Mouse (Mus musculus) brain, adult 2 months (tissue): ENCODE measurements at regions not wholly inside any gene's neighbourhood (a gene's known extent, or its start where the extent isn't known, plus 50 kb on each side); places are given as distances from the start of the nearest gene placed in this dataset.

ENCODE experiments used
- DNase-seq: peaks from one replicate; pipeline ENCODE4 v3.0.0; 2011; ENCODE audit warnings: low read depth, low spot score

GRCm38 (mm10) chr1:39100492-39100891 lies 93.0 kb upstream of the Npas2 start:
- no peak for DNase-seq

DNA sequence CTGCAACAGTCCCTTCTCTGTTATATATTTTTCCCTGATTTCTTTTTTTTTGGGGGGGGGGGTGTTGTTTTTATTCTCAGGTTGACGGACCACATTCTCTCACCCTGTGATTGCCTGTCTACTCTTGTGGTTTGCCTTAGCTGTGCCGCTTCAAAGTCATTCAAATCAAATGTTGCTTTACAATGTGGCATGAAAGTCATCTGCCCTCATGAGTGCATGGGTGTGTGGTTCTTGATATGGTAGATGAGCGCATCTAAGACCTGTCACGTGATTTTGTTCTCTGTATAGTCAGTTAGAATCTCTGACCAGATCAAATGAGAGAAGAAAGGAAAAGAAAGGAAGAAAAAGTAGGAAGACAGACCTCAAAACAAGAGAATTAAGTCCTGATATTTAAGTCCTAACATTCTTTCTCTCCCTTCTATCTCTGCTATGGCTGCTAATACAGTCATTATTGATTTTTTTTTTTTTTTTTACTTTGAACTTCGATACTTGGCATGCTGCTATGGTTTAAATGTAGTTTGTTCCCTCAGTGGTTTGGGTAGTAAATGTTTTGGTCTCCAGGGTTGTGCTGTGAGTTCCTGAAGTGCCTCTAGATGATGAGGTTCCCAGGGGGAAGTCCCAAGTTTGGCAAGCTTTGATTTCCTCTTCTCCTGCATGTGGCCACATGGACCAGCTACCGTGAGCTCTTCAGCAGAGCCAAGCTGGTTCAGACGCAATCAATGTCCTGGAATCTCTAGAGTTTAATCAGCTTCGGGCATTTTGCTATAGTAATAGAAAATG lies 91.2 kb upstream of the Npas2 start:
- no peak for DNase-seq

DNA sequence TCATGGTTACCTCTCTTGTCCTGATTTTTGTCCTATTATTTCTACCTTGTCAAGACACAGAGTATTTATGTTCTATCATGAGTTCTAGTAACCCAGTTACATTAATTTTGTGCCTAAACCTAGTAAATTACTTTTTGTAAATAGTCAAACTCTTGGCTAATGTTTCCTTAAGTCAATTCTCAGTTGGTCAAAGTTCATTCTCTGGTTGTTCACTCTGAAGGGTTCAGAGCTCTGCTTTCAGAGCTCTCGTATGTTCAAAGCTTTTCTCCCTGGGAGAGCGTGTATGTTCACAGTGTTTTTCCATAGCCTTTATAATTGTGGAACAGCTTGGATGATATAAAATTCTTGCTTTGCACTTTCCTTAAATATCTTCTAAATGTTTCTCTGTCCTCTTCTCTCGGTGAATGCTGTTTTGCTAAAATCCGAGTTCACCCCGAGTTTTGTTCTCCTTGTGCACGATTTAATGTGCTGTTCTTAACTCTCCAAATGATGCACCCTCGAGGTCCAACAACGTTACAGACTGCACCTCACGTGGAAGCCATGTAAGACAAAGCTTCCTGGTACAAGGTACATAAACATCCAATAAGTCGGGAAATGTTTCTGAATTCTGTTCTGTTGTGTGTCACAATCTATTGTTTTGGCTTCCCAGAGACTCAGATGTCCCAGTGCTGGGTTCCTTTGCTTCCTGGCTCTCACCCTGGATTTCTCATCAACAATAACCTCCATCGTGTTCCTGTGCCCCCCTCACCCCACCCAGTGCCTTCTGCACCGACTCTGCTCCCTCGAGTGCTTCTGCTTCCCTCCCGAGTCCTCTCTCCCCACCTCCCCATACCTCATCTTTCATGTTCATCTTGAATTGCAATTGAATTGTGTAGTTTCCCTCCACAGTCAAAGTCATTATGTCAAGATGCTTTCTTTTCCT lies 90.3 kb upstream of the Npas2 start:
- peak; percentile 76 for DNase-seq

- DNase-seq, result peak; percentile 60
Observed at GRCm38 (mm10) chr1:39105546-39106371, 87.8 kb upstream of the Npas2 start.

DNA sequence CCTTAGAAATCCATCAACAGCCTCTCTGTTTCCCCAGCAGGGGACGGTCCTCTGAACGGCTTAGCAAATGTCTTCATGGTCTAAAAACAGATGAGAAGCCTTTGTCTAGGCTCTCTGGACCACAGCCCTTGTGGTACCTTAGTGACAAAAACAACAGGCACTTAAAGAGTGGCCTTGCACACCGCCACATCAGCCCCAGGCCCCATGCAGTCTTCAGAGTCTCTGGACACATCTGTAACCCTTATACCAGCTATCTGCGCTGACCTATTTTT lies 87.2 kb upstream of the Npas2 start:
- DNase-seq, result no peak

GRCm38 (mm10) chr1:39106650-39107049 lies 86.9 kb upstream of the Npas2 start:
- no peak for DNase-seq

DNA sequence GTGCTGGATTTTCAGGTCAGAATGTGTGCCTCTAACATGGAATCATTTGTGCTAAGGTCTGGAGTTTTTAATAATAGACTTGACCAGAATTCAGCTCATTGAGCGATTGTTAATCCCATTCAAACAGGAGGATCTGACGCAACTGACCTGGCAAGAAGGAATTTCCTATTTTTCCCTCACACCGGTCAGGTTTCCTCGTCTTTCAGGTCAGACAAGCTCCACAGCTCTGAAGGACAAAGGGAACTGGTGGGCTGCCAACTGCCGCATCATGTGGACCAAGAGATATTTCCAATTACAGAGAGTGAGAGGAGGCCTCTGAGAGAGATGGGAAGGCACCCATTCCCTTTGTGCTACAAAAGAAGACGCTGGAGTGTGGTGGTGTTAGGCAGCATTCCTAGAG lies 77.2 kb upstream of the Npas2 start:
- DNase-seq, result no peak

DNA sequence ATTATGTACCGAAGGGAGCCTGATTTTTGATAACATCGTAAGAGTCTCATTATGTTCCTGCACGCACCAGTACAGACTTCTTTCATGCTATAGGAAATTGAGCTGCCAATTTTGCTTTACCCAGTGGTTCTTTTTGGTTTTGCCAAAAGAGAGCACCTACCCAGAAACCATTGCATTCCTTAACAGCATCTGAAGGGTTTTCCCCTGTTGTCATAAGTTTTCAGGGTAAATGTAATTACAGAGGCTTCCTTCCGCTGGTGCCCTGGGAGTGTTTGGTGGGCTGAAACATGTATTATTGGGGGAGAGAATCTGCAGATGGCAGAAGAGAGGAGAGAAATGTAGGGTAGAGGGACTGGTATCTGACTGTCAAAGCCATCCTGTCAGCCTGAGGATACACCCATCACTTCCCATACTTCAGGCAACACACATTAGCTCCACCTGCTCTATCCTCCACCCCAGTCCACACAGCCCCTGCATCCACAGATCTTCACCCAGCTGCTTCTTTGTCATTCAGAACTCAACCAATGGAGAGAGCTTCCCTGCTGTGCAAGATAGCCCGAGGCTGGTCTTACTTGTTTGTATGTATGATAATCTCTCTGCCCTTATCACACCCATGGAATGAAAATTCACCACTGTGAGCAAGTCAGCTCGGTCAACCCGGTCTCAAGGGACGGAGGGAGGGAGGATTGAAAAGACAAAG lies 71.1 kb upstream of the Npas2 start:
- DNase-seq, result no peak

DNA sequence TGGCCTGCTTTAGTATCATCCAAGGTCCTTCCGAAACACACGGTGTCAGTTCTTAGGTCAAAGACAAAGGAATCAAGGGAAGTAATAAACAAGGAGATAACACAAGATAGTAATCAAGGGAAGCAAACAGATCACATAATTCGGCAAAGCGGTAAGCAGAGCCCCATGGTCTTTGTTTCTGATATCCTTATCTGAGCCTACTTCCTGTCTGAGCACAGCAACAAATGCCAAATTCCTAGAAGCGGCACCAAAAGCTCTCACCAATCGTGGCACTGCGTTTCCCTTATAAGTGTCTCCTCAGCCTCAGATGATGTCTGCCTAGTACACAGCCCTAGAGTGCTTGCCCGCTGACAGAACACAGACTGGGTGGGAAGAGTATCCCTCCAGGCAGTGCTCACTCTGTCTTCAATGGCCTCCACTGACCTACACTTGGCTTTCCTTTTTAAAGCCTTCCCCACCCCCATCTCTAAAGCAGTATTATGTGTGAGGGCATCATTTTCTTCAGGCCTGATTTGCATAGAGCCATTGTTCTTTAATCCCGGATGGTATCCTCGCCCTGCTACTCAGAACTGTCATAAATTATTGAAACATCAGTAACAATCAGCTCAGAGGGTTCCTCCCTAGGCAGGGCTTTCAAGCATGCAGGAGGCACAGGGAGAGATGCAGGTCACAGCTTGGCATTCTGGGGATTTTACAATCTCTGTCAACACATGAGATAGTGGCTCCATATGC lies 70.3 kb upstream of the Npas2 start:
- no peak for DNase-seq

DNA sequence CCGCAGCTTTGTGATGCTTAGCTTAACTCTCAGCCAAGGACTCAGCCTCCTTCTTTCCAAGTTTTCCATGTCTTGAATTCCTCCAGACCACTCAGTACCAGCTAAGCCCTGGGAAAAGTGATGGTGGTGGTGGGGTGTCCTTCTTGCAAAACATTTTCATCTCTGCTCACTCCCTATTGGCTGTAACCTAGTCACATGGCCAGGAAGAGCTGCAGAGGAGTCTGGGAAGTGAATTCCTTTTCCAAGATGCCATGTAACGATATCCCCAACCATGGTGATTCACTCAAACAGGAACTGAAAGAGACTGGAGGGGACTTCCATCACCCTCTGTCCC lies 69.8 kb upstream of the Npas2 start:
- DNase-seq, result no peak

DNA sequence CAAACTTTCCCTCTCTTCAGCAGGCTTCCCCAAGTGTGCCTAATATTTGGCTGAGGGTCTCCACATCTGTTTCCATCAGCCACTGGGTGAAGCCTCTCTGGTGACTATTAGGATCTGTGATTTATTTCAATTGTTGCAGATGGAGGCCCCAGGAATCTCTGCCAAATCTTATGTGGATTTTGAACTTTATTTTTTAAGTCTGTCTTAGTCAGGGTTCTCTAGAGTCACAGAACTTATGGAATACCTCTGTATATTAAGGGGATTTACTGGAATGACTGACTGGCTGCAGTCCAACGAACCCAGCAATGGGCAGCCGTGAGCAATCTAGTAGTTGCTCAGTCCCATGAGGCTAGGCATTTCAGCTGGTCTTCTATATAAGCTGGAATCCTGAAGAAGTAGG lies 59.0 kb upstream of the Npas2 start:
- DNase-seq, result no peak

- DNase-seq, result peak; percentile 47
Observed at GRCm38 (mm10) chr1:39143054-39143453, 50.5 kb upstream of the Npas2 start.

- no peak for DNase-seq
Observed at GRCm38 (mm10) chr1:39143626-39144025, 49.9 kb upstream of the Npas2 start.
